Mouse (Mus musculus): ENCODE data around the gene Ankfn1. TPM values are rescaled to one million over a fixed set of nuclear protein-coding genes. Genes with fewer than 3 reads are reported as not detected.

Gene Ankfn1
- total RNA-seq, 2 experiments from 2014 or later, result 1.1 to 2.4 TPM

DNA sequence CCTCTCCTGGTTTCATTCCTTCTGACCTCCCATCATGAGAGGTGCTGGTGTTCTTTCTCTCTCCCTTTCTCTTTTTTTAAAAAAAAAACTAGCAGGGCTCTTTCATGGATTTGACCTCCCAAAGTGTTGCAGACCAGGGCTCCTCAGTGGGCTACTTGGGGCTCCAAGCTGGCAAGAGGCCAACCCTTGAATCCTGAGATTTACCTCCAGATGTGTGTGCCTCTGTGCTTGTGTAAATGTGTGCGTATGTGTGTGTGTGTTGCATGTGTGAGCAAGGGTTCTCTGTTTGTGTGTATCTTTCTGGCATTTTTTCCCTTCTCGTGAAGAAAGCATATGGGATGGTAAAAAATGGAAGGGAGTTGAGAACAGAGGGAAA is 394.8 kb downstream of the Ankfn1 start:
- DNase-seq (ENCODE audit: extremely low spot score in 1 of 2, low spot score in 1 of 2), result no peak

DNA sequence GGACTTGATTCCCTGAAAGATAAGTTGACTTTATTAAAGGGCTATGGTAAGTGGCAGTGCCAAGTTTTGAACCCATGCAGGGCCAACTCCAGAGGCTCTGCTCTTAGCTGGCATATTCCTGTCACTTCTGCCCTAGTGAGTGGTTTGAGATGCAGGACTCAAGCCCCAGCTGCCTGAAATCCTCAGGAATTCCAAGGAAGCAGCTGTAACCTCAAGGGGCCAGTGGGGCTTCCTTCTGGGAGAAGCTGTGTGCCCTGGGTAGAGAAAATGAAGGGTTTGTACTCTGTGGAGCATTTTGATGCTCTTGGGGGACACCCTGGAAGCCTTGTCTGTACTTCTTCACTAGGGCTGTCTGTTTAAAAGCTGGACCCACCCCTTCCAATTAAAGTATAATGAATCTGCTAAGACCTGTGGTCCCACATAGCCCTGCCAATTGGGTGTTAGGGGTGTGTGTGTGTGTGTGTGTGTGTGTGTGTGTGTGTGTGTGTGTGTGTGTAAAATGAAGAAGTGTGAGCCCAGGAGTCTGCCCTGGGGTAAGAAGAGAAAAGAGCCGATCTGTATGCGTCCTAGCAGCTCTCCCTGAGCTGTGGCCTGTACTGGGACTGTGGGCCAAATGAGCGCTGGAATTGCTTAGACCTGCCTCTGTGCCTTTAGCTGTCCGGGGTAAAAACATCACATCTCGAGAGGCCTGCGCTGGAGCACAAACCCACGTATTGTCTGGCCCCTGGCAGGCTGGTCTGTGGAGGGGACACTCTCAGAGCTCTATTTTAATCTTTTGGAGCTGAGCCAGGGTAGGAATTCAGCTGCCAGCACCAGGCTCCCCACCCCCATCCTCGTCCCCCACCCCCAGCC is 395.4 kb downstream of the Ankfn1 start:
- DNase-seq (ENCODE audit: extremely low spot score in 1 of 2, low spot score in 1 of 2), result peak in 1 of 2 experiments; percentile 5

DNA sequence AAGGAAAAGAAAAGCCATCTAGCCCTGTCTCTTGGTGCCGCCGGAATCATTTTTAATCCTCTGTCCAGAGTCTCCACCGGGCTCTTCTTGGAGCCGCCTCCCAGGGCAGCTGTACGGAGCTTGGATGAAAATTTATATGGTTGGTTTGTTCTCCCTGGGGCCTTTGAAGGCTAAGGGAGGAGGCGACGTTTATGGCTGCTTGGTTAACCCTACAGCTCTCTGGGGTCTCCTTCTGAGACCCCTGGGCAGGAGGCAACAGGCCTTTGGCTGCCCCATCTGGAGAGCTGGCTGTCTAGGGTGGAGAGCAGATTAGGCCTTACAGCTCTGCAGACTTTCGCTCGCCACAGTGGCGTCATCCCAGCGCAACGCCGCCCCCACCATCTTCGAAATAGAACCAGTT is 406.5 kb downstream of the Ankfn1 start:
- DNase-seq (ENCODE audit: extremely low spot score in 1 of 2, low spot score in 1 of 2), result no peak

DNA sequence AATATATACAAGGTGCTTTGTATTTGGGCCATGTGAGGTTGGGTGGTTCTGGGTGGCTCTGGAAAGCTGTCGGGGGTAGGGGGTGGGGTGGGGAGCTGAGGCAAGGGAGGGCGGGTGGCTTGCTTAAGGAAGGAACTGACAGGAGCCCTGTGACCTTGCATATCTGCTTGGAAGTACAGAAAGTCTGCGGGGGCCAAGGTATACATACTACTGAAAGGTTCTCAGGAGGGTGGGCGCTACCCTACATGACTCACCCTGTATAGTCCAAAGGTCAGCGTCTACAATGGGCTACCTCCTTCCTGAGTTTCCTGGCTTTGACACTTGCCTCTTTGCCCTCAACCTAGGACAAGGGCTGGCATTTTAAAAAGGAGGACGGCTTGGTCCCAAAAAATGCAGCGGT is 407.1 kb downstream of the Ankfn1 start:
- no peak for DNase-seq (ENCODE audit: extremely low spot score in 1 of 2, low spot score in 1 of 2)

DNA sequence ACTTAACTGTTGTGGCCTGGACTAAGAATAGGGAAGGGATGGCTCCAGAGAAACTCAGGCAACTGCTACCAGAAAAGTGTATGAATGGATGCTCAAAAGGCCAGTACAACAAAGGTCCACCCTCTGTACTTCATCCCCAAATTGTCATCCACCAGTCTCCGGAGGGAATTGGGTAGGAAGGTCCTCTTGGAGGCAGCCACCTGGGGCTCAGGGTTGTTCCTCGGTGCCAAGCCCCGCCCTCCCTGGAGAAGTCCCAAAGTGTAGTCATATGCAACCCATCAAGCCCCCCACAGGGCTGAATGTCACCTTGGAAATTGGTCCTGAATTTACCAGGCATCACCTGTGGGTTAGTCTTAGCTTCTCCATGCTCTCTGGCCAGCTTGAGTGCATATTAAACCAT is 413.5 kb downstream of the Ankfn1 start:
- no peak for DNase-seq (ENCODE audit: extremely low spot score in 1 of 2, low spot score in 1 of 2)

DNA sequence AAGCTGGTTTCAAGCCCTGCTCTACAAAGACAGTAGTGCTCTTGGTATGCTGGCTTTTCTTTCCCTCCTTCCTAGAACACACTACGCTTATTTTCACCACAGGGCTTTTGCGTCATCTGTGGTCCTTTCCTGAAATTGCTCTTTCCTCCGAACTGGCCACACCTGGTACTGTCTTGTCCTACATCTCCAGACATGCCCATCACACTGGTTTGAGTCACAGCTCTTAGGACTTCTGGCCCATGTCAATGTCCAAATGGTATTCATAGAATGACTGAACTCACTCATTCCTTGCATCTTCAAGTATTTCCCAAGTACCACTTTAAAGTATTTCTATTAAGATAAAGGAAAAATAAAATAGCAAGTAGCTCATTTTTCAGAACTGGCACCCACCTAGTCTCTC is 416.6 kb downstream of the Ankfn1 start:
- DNase-seq (ENCODE audit: extremely low spot score in 1 of 2, low spot score in 1 of 2), result no peak

DNA sequence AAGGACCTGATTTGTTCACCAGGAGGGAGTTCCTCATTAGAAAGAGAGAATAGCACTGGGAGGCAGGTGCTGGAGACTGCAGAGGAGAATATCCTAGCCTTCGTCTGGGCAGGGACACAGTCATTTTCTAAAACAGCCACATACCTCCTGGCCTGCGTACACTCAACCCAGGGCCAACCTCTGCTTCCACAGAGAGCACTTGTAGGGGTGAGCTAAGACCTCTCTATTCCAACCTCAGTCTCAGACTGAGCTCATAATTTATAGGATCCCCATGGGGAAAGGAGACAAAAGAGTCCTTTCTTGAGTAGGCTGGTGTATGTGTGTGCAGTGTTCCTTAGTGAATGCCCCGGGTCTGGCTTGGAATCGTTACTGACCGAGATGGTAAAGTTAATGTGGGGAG is 418.9 kb downstream of the Ankfn1 start:
- DNase-seq (ENCODE audit: extremely low spot score in 1 of 2, low spot score in 1 of 2), result no peak

DNA sequence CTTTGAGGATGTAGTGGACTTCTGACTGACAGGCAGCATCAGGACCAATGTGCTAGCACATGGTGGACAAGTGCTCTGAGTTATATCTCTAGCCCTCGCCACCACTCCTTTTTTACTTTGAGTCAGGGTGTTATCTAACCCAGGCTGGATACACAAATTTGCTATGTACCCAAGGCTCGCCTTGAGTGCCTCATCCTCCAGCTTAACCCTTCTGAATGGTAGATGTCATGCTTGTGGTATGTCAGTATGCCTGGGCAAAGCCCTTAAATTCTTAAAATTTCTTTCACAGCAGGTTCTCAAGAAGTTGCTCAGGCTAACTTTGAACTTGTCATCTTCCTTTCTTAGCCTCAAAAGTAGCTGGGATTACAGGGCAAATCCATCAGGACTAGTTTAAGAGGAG is 421.0 kb downstream of the Ankfn1 start:
- DNase-seq (ENCODE audit: extremely low spot score in 1 of 2, low spot score in 1 of 2), result no peak

DNA sequence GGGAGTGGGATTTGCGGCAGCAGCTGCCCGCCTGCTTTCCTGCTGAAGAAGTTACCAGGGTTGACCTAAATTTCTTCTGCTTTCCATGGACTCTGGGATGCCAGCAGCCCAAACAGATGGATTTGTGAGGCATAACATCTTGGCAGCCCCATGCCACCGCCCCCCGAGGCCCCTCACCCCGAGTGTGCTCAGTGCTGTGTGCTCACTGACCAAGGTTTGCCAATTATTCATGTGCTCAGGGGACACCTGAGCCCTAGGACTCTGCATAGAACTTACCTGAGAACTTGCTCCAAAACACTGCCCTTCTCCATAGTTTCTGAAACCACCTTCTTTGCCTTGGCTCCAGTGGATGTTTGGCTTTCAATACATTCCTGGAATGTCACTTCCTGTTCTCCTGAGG is 421.4 kb downstream of the Ankfn1 start:
- DNase-seq (ENCODE audit: extremely low spot score in 1 of 2, low spot score in 1 of 2), result no peak

DNA sequence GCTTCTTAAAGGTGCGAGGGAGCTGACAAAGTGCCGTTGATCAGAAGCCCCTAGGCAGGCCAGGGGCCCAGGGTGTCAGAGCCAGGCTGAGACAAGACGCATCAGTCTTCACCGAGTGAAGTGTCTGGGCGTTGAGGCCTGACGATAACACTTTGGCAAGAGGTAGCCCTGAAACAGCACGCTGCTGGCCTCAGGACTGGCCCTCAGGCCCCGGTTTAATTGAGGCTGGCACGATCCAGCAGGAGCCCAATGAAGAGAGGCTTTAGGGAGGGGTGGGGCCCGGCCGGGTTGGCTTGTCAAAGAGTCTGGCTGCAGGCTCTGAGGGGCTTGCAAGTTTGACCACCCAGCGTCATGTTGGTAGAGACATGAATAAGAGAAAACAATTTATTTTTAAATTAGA is 437.2 kb downstream of the Ankfn1 start:
- DNase-seq (ENCODE audit: extremely low spot score in 1 of 2, low spot score in 1 of 2), result no peak

Other genes starting within 250 kb of the Ankfn1 start
- 1 to 10 TPM in 1 of 2 experiments, under 1 TPM in 1; 0.94 to 1.3 TPM for gene Pctp, start 225.2 kb upstream of the Ankfn1 start, total RNA-seq (2021)